Comparison of ENCODE assay signal across 8 mouse cellular contexts in genomic region chr7:28208988-28209508, GRCm38 (mm10). TPM values are rescaled to one million over a fixed set of nuclear protein-coding genes. Genes with fewer than 3 reads are reported as not detected.
DNase-seq lines count a peak whose midpoint lies in the region; ATAC-seq and TF ChIP-seq lines count a peak whose summit lies in the region.

No protein-coding gene starts in this region.

- no peaks in the 10 kb centered on the region for H3K36me3 ChIP-seq in forebrain, embryonic 13.5 days (ENCODE audit: poor library complexity, severe bottlenecking)
- H3K36me3 ChIP-seq in heart, postnatal 0 days (replicated peaks; ENCODE audit: control insufficient read depth, insufficient read depth, low read length), result no peaks in the 10 kb centered on the region
- no peaks in the 10 kb centered on the region for H3K36me3 ChIP-seq in liver, embryonic 13.5 days

- no peak for TF ChIP-seq CTCF in heart, postnatal 0 days (IDR thresholded peaks at IDR 0.05; ENCODE audit: low read depth)

- peak; percentile 75 for ATAC-seq in CD4-positive, CD25-positive, alpha-beta regulatory T cell, adult 4 months
- ATAC-seq in forebrain, embryonic 13.5 days, result peak; percentile 63; the same call in 1 of the 2 replicates
- peak; percentile 73 for ATAC-seq in heart, postnatal 0 days (ENCODE audit: insufficient read depth, low read depth)
- no peak for ATAC-seq in liver, embryonic 13.5 days (ENCODE audit: low read depth)

- WGBS in forebrain, embryonic 13.5 days, result 51% methylated on average over 19 of the region's 19 CpGs
- WGBS in heart, postnatal 0 days, result 47% methylated on average over 19 of the region's 19 CpGs
- 40% methylated on average over 19 of the region's 19 CpGs for WGBS in liver, embryonic 13.5 days (ENCODE audit: insufficient replicate concordance)

- H3K27me3 ChIP-seq in forebrain, embryonic 13.5 days, result no peaks in the 10 kb centered on the region
- H3K27me3 ChIP-seq in heart, postnatal 0 days (ENCODE audit: control insufficient read depth, insufficient read depth, low read length), result no peaks in the 10 kb centered on the region; the same call in 1 of the 2 replicates
- no peaks in the 10 kb centered on the region for H3K27me3 ChIP-seq in liver, embryonic 13.5 days

- no peak for TF ChIP-seq EP300 in heart, postnatal 0 days (IDR thresholded peaks at IDR 0.05; ENCODE audit: low read depth)

- H3K9me3 ChIP-seq in forebrain, embryonic 13.5 days (replicated peaks), result no peaks in the 10 kb centered on the region
- H3K9me3 ChIP-seq in heart, postnatal 0 days (replicated peaks; ENCODE audit: control insufficient read depth, low read length), result no peaks in the 10 kb centered on the region
- H3K9me3 ChIP-seq in liver, embryonic 13.5 days (replicated peaks), result no peaks in the 10 kb centered on the region

- H3K4me3 ChIP-seq in forebrain, embryonic 13.5 days, result peak overlapping the region; percentile 35
- peak overlapping the region; percentile 35 for H3K4me3 ChIP-seq in heart, postnatal 0 days (ENCODE audit: low read depth, low read length)
- peak overlapping the region; percentile 16; the same call in 1 of the 2 replicates for H3K4me3 ChIP-seq in liver, embryonic 13.5 days (replicated peaks)

- peak overlapping the region; percentile 56 for H3K4me2 ChIP-seq in forebrain, embryonic 13.5 days
- H3K4me2 ChIP-seq in heart, postnatal 0 days (ENCODE audit: low read depth, low read length), result peak overlapping the region; percentile 63
- peak overlapping the region; percentile 40 for H3K4me2 ChIP-seq in liver, embryonic 13.5 days

- H3K4me1 ChIP-seq in forebrain, embryonic 13.5 days, result no peaks in the 10 kb centered on the region; the same call in 1 of the 2 replicates
- no peaks in the 10 kb centered on the region for H3K4me1 ChIP-seq in heart, postnatal 0 days (ENCODE audit: control insufficient read depth, insufficient read depth)
- no peaks in the 10 kb centered on the region for H3K4me1 ChIP-seq in liver, embryonic 13.5 days (replicated peaks)

- H3K27ac ChIP-seq in forebrain, embryonic 13.5 days, result no peak overlapping the region
- H3K27ac ChIP-seq in heart, postnatal 0 days (ENCODE audit: low read depth), result no peak overlapping the region
- no peak overlapping the region for H3K27ac ChIP-seq in liver, embryonic 13.5 days

- DNase-seq in brain, embryonic 18.5 days (ENCODE audit: low read depth, low spot score), result peak; percentile 60
- peak; percentile 80 for DNase-seq in heart, postnatal 0 days (ENCODE audit: low spot score)
- peak; percentile 77 to 81 for DNase-seq in kidney, postnatal 25 days
- DNase-seq in liver, embryonic 13.5 days, result peak; percentile 31
- peak; percentile 18 to 50 for DNase-seq in natural killer cell, adult 2 months (ENCODE audit: low spot score in 2 of 2)
- DNase-seq in telencephalon, adult 2 months (ENCODE audit: low read depth, low spot score), result peak; percentile 86

- 0 out of 2 replicates have a peak overlapping the region, but pooled peaks have one; percentile 54 for H3K9ac ChIP-seq in forebrain, embryonic 13.5 days
- H3K9ac ChIP-seq in heart, postnatal 0 days (replicated peaks; ENCODE audit: low read depth, low read length), result 0 out of 2 replicates have a peak overlapping the region, but pooled peaks have one; percentile 40
- H3K9ac ChIP-seq in liver, embryonic 13.5 days, result 0 out of 2 replicates have a peak overlapping the region, but pooled peaks have one; percentile 16

RNA-seq across cellular contexts. Expression of gene Dyrk1b, which starts 29.8 kb away (rescaled TPM):
- polyA plus RNA-seq in CD4-positive, CD25-positive, alpha-beta regulatory T cell, adult 4 months (2017; shearing (Covaris generic)), result under 1 TPM; 0.54 to 0.63 TPM
- polyA plus RNA-seq in forebrain, embryonic 13.5 days (2015; fragmentation: Nextera tagmentation; extraction: Ambion mirVana), result 14.0 and 14.3 TPM in 2 replicates
- 21.3 and 37.1 TPM in 2 replicates for total RNA-seq in heart, postnatal 0 days (2014; rRNA removed; ENCODE audit: low replicate concordance)
- 10.2 and 10.4 TPM in 2 replicates for polyA plus RNA-seq in heart, postnatal 0 days (2015; fragmentation: Nextera tagmentation; extraction: Ambion mirVana)
- polyA plus RNA-seq in liver, embryonic 13.5 days (2015; fragmentation: Nextera tagmentation; extraction: Ambion mirVana), result 1.6 and 1.7 TPM in 2 replicates

RNA-seq across cellular contexts. Expression of gene Fbl, which starts 39.5 kb away (rescaled TPM):
- 10 to 100 TPM; 53.5 to 57.0 TPM for polyA plus RNA-seq in CD4-positive, CD25-positive, alpha-beta regulatory T cell, adult 4 months (2017; shearing (Covaris generic))
- polyA plus RNA-seq in forebrain, embryonic 13.5 days (2015; fragmentation: Nextera tagmentation; extraction: Ambion mirVana), result 114 and 132 TPM in 2 replicates
- total RNA-seq in heart, postnatal 0 days (2014; rRNA removed; ENCODE audit: low replicate concordance), result 6.6 and 21.8 TPM in 2 replicates
- 44.3 and 51.3 TPM in 2 replicates for polyA plus RNA-seq in heart, postnatal 0 days (2015; fragmentation: Nextera tagmentation; extraction: Ambion mirVana)
- 112 and 133 TPM in 2 replicates for polyA plus RNA-seq in liver, embryonic 13.5 days (2015; fragmentation: Nextera tagmentation; extraction: Ambion mirVana)

RNA-seq across cellular contexts. Expression of gene Eid2, which starts 58.6 kb away (rescaled TPM):
- under 1 TPM in 1 of 2 experiments, not detected in 1; 0.62 TPM for polyA plus RNA-seq in CD4-positive, CD25-positive, alpha-beta regulatory T cell, adult 4 months (2017; shearing (Covaris generic))
- polyA plus RNA-seq in forebrain, embryonic 13.5 days (2015; fragmentation: Nextera tagmentation; extraction: Ambion mirVana), result 3.3 TPM in 2 replicates
- 6.5 and 18.2 TPM in 2 replicates for total RNA-seq in heart, postnatal 0 days (2014; rRNA removed; ENCODE audit: low replicate concordance)
- polyA plus RNA-seq in heart, postnatal 0 days (2015; fragmentation: Nextera tagmentation; extraction: Ambion mirVana), result 1.4 and 1.6 TPM in 2 replicates
- 0.28 and 0.40 TPM in 2 replicates for polyA plus RNA-seq in liver, embryonic 13.5 days (2015; fragmentation: Nextera tagmentation; extraction: Ambion mirVana)

Comparison
In these comparisons a context has a peak if more than half of its experiments do, and no peak if none do; other contexts are left out.
1. DNase-seq: peak in every context shown above with its lines; median percentile 86 in telencephalon, adult 2 months; 80 in heart, postnatal 0 days; 79 in kidney, postnatal 25 days; 60 in brain, embryonic 18.5 days; 34 in natural killer cell, adult 2 months; 31 in liver, embryonic 13.5 days.